Comparison of ENCODE assay signal across 10 mouse cellular contexts in genomic region chr8:38747134-38747533, GRCm38 (mm10).
DNase-seq lines count a peak whose midpoint lies in the region; ATAC-seq lines count a peak whose summit lies in the region.
"Had no signal": no experiment of that assay in that cellular context is flagged by ENCODE, and none has a peak within 500 bp of the region (broad histone marks: within the 10 kb centered on the region; RNA-seq: fewer than 3 reads in every experiment).

No protein-coding gene starts in this region.

- no peak overlapping the region for H3K9ac ChIP-seq in midbrain, embryonic 14.5 days (replicated peaks; ENCODE audit: low read length)
- no peak overlapping the region for H3K9ac ChIP-seq in midbrain, embryonic 16.5 days (ENCODE audit: low read depth, low read length)
- H3K9ac ChIP-seq: embryonic facial prominence, embryonic 13.5 days had no signal

- no peaks in the 10 kb centered on the region for H3K4me1 ChIP-seq in midbrain, embryonic 14.5 days (ENCODE audit: control insufficient read depth, insufficient read depth, low read length)
- no peaks in the 10 kb centered on the region for H3K4me1 ChIP-seq in midbrain, embryonic 16.5 days (ENCODE audit: control insufficient read depth, insufficient read depth, low read length)
- H3K4me1 ChIP-seq: embryonic facial prominence, embryonic 13.5 days; megakaryocyte, embryonic 14.5 days had no signal

- H3K36me3 ChIP-seq in midbrain, embryonic 14.5 days (ENCODE audit: control insufficient read depth, insufficient read depth, low read length) = no peaks in the 10 kb centered on the region
- no peaks in the 10 kb centered on the region for H3K36me3 ChIP-seq in midbrain, embryonic 16.5 days (ENCODE audit: control insufficient read depth, insufficient read depth, low read length)
- H3K36me3 ChIP-seq: embryonic facial prominence, embryonic 13.5 days had no signal

- DNase-seq in heart, postnatal 4 days = peak; percentile 48
- no peak for DNase-seq in heart, adult 11 months
- DNase-seq in midbrain, embryonic 14.5 days = peak; percentile 31
- DNase-seq in c-Kit-positive CD71-negative TER-119-negative erythroid progenitor cells, embryonic 14.5 days (ENCODE audit: low read depth) = peak; percentile 1
- peak; percentile 64 for DNase-seq in mesoderm, embryonic 11.5 days (ENCODE audit: low read depth, low spot score)
- DNase-seq in cerebellum, postnatal 4 days (ENCODE audit: low spot score in 2 of 2) = no peak

- no peak overlapping the region for H3K4me2 ChIP-seq in midbrain, embryonic 14.5 days (ENCODE audit: low read length)
- no peak overlapping the region for H3K4me2 ChIP-seq in midbrain, embryonic 16.5 days (ENCODE audit: low read length)
- H3K4me2 ChIP-seq: embryonic facial prominence, embryonic 13.5 days had no signal

- H3K4me3 ChIP-seq in midbrain, embryonic 14.5 days (replicated peaks; ENCODE audit: low read depth, low read length) = no peak overlapping the region
- H3K4me3 ChIP-seq in midbrain, embryonic 16.5 days (ENCODE audit: low read depth, low read length) = no peak overlapping the region
- H3K4me3 ChIP-seq: embryonic facial prominence, embryonic 13.5 days; megakaryocyte, embryonic 14.5 days had no signal

- H3K27ac ChIP-seq in midbrain, embryonic 14.5 days (replicated peaks; ENCODE audit: low read depth, low read length) = no peak overlapping the region
- H3K27ac ChIP-seq in midbrain, embryonic 16.5 days (ENCODE audit: low read length) = no peak overlapping the region
- H3K27ac ChIP-seq: embryonic facial prominence, embryonic 13.5 days had no signal

- no peak for ATAC-seq in midbrain, embryonic 14.5 days (ENCODE audit: low FRiP score, low TSS enrichment)
- ATAC-seq in midbrain, embryonic 16.5 days = no peak
- ATAC-seq in inflammation-experienced regulatory T-cells, adult 6 months = no peak

- H3K27me3 ChIP-seq in midbrain, embryonic 14.5 days (ENCODE audit: control insufficient read depth, insufficient read depth, low read length) = no peaks in the 10 kb centered on the region
- no peaks in the 10 kb centered on the region for H3K27me3 ChIP-seq in midbrain, embryonic 16.5 days (ENCODE audit: control insufficient read depth, insufficient read depth, low read depth, low read length)
- H3K27me3 ChIP-seq: embryonic facial prominence, embryonic 13.5 days; megakaryocyte, embryonic 14.5 days had no signal

- H3K9me3 ChIP-seq in midbrain, embryonic 14.5 days (ENCODE audit: control insufficient read depth, low read length) = no peaks in the 10 kb centered on the region
- no peaks in the 10 kb centered on the region for H3K9me3 ChIP-seq in midbrain, embryonic 16.5 days (replicated peaks; ENCODE audit: control insufficient read depth, low read length, poor library complexity, severe bottlenecking)
- H3K9me3 ChIP-seq: embryonic facial prominence, embryonic 13.5 days; megakaryocyte, embryonic 14.5 days had no signal

Comparison
In these comparisons a context has a peak if more than half of its experiments do, and no peak if none do; other contexts are left out.
1. DNase-seq: peak in heart, postnatal 4 days (single experiment), midbrain, embryonic 14.5 days (single experiment), c-Kit-positive CD71-negative TER-119-negative erythroid progenitor cells, embryonic 14.5 days (single experiment) and mesoderm, embryonic 11.5 days (single experiment); none in heart, adult 11 months (single experiment) and cerebellum, postnatal 4 days (0 of 2).